Mouse (Mus musculus) ovary, postnatal 36 days (tissue): ENCODE results near the gene Zfp691.
A peak's percentile ranks its signal among the peaks of the same experiment; 100 is the strongest.

ENCODE experiments used
- DNase-seq: peaks from one replicate; pipeline ENCODE4 v3.0.0; 2022; ENCODE audit warnings: low spot score, mixed read lengths

Gene Zfp691

DNA sequence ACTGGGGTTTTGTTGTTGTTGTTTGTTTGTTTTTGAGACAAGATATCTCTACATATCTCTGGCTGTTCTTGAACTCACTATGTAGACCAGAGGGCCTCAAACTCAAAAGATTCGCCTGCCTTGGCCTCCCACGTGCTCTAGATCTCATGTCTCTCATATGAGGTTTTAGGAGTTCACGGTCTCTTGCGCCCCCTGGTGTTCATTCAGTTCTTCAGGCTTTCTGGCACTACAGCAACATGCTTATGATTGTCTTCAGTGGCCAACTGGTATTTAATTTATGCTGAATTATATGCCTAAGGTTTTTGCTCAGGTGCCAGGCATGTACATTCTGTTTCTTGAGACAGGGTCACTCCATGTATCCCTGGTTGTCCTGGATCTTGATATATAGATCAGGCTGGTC is 6.3 kb downstream of the Zfp691 start:
- peak; percentile 68 for DNase-seq

GRCm38 (mm10) chr4:119167068-119167467 is 6.9 kb downstream of the Zfp691 start:
- no peak for DNase-seq

GRCm38 (mm10) chr4:119165916-119166315 is 8.1 kb downstream of the Zfp691 start:
- no peak for DNase-seq

GRCm38 (mm10) chr4:119162990-119163389 is 11.0 kb downstream of the Zfp691 start:
- no peak for DNase-seq

DNA sequence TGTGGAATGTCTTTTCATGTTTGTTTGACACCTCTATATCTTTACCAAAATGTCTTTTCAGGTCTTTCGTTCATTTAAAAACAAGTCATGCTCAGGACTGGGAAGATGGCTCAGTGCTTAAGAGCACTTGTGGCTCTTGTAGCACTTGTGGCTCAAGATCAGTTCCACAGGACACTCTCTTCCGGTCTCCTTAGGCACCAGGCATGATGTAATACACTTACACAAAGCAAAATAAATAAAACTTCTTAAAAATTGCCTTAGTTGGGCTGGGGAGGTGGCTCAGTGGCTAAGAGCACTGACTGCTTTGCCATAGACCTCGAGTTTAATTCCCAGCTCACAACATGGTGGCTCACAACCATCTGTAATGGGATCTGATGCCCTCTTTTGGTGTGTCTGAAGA is 12.6 kb downstream of the Zfp691 start:
- no peak for DNase-seq

DNA sequence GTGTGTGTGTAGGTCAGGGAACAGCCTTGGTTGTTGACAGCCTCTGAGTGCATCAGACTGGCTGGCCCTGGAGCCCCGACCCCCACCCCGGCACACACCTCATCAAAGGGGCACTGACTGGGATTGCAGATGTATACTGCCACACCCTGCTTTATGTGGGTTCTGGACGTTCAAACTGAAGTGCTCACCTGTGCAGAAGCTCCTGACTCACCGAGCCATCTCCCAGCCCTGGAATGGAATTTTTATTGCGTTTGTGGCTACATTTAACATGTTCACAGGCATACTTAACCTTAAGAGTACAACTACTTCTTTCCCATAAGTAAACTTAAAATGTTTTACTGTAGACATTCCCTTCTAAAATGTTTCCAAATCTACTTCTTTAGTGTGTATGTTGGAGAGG is 16.1 kb downstream of the Zfp691 start:
- no peak for DNase-seq

GRCm38 (mm10) chr4:119157186-119157585 is 16.8 kb downstream of the Zfp691 start:
- peak; percentile 37 for DNase-seq

DNA sequence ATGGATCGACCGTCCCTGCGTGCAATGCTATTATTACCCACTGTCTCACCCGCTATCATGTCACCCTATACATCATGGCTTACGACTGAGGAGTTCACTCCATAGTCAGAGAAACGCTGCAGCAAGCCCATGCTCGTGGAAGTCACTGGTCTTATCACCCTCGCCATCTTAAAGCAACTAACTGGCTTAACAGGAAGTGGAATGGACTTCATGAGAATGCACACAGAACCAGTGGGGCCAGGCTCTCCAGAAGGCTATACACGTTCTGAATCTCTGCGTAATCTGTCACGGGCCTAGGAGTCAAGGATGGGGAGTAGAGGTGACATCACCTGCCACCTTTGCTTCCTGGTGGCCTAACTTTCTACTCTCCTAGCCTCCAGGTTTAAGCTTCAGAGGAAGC is 25.3 kb downstream of the Zfp691 start:
- DNase-seq, result no peak

DNA sequence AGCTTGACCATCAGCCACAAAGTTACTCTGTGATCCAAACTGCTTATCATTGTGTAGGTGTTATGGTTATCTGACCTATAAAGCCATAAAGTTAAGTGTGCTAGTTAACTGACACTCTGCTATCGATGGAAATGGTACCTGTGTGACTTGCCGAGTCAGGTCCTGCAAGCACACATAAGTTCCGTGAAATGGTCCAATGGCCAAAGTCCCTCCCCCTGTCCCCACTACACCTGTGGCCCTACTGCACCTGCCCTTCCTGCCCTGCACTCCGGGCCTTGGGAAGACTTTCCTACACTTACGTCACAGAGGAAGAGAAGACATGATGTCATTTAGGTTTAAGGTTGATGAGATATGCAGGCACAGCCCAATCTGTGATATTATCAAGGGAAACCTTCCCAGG is 26.6 kb downstream of the Zfp691 start:
- no peak for DNase-seq

- no peak for DNase-seq
Measured at GRCm38 (mm10) chr4:119146816-119147215, 27.2 kb downstream of the Zfp691 start.

GRCm38 (mm10) chr4:119142230-119142871 is 31.6 kb downstream of the Zfp691 start:
- DNase-seq, result peak; percentile 54

- no peak for DNase-seq
Measured at GRCm38 (mm10) chr4:119141191-119141590, 32.8 kb downstream of the Zfp691 start.

DNA sequence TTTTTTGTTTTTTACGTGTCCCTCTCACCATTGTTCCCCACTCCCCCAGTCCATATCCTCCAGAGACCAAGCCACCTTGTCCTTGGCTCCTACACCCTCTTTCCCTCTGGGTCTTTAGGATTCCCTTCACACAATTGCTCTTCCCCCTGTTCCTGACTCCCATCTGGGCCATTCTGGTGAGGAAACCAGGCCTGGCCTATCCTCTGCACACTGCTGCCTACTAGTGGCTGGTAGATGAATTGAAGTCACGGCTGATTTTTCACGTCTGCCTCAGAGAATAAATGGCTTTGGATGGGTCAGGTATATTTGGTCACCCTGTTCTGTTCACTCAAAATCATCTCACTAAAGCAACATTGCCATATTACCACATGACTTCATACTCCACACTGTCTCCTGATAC is 33.9 kb downstream of the Zfp691 start:
- no peak for DNase-seq

- DNase-seq, result no peak
Measured at GRCm38 (mm10) chr4:119138776-119139175, 35.2 kb downstream of the Zfp691 start.

- DNase-seq, result peak; percentile 76
Measured at GRCm38 (mm10) chr4:119138171-119138570, 35.8 kb downstream of the Zfp691 start.

DNA sequence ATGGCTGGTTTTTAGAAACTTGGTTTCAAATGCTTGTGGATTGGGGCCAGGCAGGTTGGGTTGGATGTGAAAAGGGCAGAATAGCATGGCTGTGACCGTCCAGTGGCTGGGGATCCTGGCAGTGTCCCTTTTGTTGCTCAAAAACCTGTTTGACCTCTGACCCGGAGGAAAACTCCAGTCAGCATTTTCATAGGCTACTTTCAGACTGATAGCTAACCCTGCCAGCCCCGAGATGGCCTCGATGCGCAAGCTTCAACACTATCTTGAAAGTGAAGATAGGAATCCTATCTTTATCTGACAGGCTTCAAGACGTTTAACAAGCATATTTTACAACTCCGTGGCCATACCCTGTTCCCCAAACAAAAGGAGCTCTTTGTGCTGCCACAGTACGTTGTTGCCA is 36.7 kb downstream of the Zfp691 start:
- DNase-seq, result no peak

DNA sequence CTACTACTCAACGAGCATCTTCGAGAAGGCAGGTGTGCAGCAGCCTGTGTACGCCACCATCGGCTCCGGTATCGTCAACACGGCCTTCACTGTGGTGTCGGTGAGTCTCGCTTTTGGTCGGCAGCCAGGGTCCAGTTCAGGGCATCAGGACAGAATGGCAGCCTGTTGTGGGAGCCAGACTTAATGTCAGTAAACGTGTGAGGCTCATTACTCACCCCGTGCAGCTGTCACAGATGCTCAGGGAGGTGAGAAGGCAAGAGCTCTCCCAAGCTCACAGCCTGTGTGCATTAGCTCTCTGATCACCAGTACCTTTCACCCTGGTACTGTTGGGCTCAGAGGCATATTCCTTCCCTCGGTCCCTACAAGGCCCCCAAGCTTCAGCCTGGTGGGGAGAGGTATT is 40.1 kb downstream of the Zfp691 start:
- no peak for DNase-seq

- no peak for DNase-seq
Measured at GRCm38 (mm10) chr4:119133306-119133705, 40.7 kb downstream of the Zfp691 start.

GRCm38 (mm10) chr4:119131189-119131910 is 42.6 kb downstream of the Zfp691 start:
- DNase-seq, result no peak

DNA sequence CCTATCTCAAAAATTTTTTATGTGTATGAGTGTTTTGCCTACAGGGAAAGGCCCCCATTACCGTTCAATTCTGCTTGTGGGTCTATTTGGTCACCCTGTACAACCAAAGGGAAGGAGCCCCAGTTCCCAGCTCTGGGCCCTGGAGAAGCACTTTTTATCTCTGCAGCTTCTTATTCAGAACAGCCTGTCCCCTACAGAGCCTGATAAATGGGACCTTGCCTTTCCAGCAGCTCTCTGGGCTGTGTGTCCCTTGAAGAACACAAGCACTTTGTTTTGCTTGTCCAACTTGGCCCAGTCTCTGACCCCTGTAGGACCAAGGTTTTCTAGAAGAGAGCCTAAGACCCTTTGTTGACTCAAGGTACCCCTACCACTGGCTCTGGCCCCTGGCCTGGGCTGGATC is 44.9 kb downstream of the Zfp691 start:
- DNase-seq, result no peak

GRCm38 (mm10) chr4:119128547-119128946 is 45.4 kb downstream of the Zfp691 start:
- no peak for DNase-seq

- DNase-seq, result no peak
Measured at GRCm38 (mm10) chr4:119127229-119127628, 46.8 kb downstream of the Zfp691 start.

- no peak for DNase-seq
Measured at GRCm38 (mm10) chr4:119125577-119126270, 48.3 kb downstream of the Zfp691 start.
